Mouse (Mus musculus) liver, postnatal 0 days (tissue): ENCODE measurements around the gene Ube2cbp. TPM values are rescaled to one million over a fixed set of nuclear protein-coding genes. Genes with fewer than 3 reads are reported as not detected.

ENCODE experiments used
- ATAC-seq: fragments of 200-750 bp; cut with Nextera tagmentation; 2 replicates; pipeline ENCODE4 v1.8.0; 2017; ENCODE audit warnings: mild to moderate bottlenecking, moderate library complexity
- DNase-seq: peaks from one replicate; pipeline ENCODE4 v3.0.0-alpha.2; 2016
- H3K27ac ChIP-seq: fragments of 300-500 bp; sonication (generic); 2 replicates; pipeline ENCODE4 v1.5.1; 2014; ENCODE audit warnings: antibody characterized with exemption, moderate library complexity, mild to moderate bottlenecking, low read depth
- H3K27me3 ChIP-seq: fragments of 300-500 bp; sonication (generic); 2 replicates; pipeline ENCODE4 v1.6.1; 2014; ENCODE audit warnings: low read length, control low read depth, mixed read lengths; ENCODE audit not compliant: insufficient read depth
- H3K36me3 ChIP-seq: fragments of 300-500 bp; sonication (generic); replicated peaks from 2 replicates; pipeline ENCODE4 v1.6.1; 2014; ENCODE audit warnings: mild to moderate bottlenecking, control low read depth, low read length, moderate library complexity, mixed read lengths; ENCODE audit not compliant: insufficient read depth
- H3K4me1 ChIP-seq: fragments of 300-500 bp; sonication (generic); 2 replicates; pipeline ENCODE4 v1.6.1; 2014; ENCODE audit warnings: antibody characterized with exemption, mild to moderate bottlenecking, control low read depth; ENCODE audit not compliant: insufficient read depth
- H3K4me2 ChIP-seq: fragments of 300-500 bp; sonication (generic); 2 replicates; pipeline ENCODE4 v1.6.1; 2014; ENCODE audit warnings: low read depth, mild to moderate bottlenecking, low read length, moderate library complexity, mixed read lengths
- H3K4me3 ChIP-seq: fragments of 300-500 bp; sonication (generic); 2 replicates; pipeline ENCODE4 v1.5.1; 2014; ENCODE audit warnings: low read depth, low read length
- H3K9ac ChIP-seq: fragments of 300-500 bp; sonication (generic); replicated peaks from 2 replicates; pipeline ENCODE4 v1.6.1; 2014; ENCODE audit warnings: mild to moderate bottlenecking, moderate library complexity
- H3K9me3 ChIP-seq: fragments of 300-500 bp; sonication (generic); 2 replicates; pipeline ENCODE4 v1.6.1; 2016; ENCODE audit warnings: mild to moderate bottlenecking, control low read depth, low read length, mixed read lengths
- CTCF ChIP-seq: sonication (generic); IDR thresholded peaks from 2 replicates; pipeline ENCODE4 v1.5.1; 2016; ENCODE audit warnings: antibody characterized with exemption, low read depth
- EP300 ChIP-seq: IDR thresholded peaks from 2 replicates; pipeline ENCODE4 v1.6.1; 2016; ENCODE audit warnings: antibody characterized with exemption, low read depth, mild to moderate bottlenecking
- WGBS: fragments of 180-500 bp; shearing (Covaris S2); extraction: QIAGEN DNeasy Blood & Tissue Kit; methylation state at CpG from one replicate; pipeline ENCODE4 v1.1.7; 2014; ENCODE audit not compliant: insufficient replicate concordance; 5-methylcytosine and 5-hydroxymethylcytosine counted together
- polyA plus RNA-seq: library from polyadenylated mRNA; unstranded; fragments of >200 nt; fragmentation: Nextera tagmentation; extraction: Ambion mirVana; gene quantifications from 2 replicates; pipeline ENCODE4 v1.2.1, GENCODE M21; 2015

Ube2cbp gene
- polyA plus RNA-seq, 1 experiment from 2014 or later = 2.5 TPM

DNA sequence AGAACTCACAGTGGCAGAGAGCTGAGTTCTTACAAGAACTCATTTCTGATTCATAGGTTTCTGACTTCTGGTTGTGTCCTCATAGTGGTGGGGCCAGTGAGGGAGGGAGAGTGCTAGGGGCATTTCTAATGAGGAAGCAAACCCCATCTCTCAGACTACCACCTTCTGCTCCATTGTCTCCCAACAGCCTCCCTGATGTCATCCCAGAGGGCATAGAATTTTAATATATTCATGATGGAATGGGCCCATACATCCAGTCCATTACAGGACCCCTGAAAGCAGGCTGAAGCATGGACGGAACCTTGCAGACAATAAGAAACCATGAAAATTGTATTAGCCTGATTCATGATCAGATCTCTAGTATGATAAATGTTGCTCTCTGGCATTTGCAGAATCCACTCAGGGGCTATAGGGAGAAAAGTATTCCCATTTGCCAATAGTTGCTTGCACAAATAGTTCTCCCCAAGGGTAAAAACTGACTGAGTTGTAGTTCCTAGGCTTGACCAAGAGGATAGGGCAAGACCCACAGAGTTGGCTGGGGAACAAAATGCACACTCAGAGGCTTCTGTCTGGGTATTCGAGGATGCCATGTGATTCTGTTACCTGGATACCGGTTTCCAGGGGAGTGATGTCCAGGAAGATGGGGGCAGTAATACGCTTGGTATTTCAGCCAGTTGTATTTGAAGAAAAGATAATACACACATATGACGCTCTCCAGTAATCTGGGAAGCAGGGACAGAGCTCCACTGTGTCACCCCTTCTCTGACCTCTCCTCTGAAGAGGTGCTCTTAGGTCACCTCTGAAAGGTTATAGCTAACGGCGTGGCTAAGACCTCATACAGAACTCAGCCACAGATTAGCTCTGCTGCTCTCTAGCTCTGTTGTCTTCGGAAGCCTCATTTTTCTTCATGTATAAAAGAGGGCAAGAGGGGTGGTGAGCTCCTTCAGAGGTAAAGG lies 167.8 kb downstream of the Ube2cbp start:
- ATAC-seq (no peak), DNase-seq (no peak)
- WGBS = 84% methylated on average over 8 of the region's 8 CpGs
- no peak overlapping the region for H3K4me3 ChIP-seq
- TF ChIP-seq CTCF = no peak
- TF ChIP-seq EP300 = no peak
- no peaks in the 10 kb centered on the region for H3K4me1 ChIP-seq
- no peaks in the 10 kb centered on the region for H3K36me3 ChIP-seq
- no peaks in the 10 kb centered on the region for H3K27me3 ChIP-seq
- H3K9ac ChIP-seq = no peak overlapping the region
- no peak overlapping the region for H3K27ac ChIP-seq
- no peaks in the 10 kb centered on the region for H3K9me3 ChIP-seq
- no peak overlapping the region for H3K4me2 ChIP-seq

DNA sequence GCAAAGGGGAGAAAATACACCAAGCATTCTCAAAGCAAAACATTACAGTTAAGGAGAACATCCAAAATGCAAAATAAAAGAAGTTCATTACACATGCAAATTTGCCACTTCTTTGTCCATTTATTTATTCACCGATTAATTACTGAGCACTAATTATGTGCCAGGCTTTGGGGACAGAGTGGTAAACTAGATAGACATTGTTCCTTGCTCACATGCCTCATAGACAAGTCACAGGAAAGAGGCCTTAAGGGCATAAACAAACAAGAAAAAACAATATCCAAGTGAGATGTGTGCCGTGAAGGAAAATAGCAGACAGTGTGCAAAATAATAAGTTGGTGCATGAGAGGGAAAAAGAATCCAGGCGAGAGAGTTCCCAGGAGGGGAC lies 177.2 kb downstream of the Ube2cbp start:
- 70% methylated on average over 3 of the region's 3 CpGs for WGBS
- TF ChIP-seq CTCF (no peak), EP300 (no peak)
- ATAC-seq = no peak

DNA sequence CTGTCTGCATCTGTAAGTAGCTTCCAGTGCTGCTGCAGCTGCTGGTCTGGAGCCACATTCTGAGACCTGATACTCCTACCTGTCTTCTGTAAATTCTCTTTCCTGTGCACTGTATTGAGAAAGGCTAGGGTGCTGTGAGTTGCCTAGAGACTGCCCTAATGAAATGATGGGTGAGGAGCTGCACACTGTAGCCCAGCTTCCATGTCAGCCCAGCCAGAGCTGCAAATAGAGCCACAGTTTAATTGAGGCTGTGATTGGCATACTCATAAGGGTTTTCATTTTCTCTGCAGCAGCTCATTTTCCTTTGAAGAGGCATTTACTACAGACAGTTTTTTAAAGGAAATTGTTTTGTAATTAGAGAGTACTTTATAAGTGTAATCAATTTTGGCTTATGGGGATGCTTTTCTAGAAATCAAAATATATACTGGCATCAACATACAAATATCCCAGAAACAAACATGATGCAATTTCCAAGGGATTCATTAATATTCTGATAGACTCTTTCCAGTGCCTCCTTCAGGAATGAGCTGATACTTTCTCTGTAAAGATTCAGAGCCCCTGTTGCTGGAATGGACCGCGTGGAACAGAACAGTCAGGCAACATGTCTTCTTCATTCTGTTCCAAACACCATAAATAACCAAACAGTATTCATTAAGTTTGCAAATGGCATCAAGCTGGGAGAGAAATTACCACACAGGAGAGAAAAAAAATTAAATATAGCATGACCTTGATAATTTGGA lies 177.8 kb downstream of the Ube2cbp start:
- Histone ChIP-seq H3K36me3 (no peaks in the 10 kb centered on the region), H3K27me3 (no peaks in the 10 kb centered on the region), H3K4me1 (no peaks in the 10 kb centered on the region), H3K4me2 (no peak overlapping the region), H3K9me3 (peaks cover 8% of the 10 kb centered on the region), H3K27ac (no peak overlapping the region), H3K9ac (no peak overlapping the region), H3K4me3 (no peak overlapping the region)
- no peak for ATAC-seq
- no peak for TF ChIP-seq EP300
- no peak for TF ChIP-seq CTCF
- 91% methylated on average over 2 of the region's 2 CpGs for WGBS
- DNase-seq = no peak

More for the DNA sequence above, 177.2 kb downstream of the Ube2cbp start:
- Histone ChIP-seq H3K27ac (no peak overlapping the region), H3K36me3 (no peaks in the 10 kb centered on the region), H3K27me3 (no peaks in the 10 kb centered on the region), H3K9ac (no peak overlapping the region), H3K4me3 (no peak overlapping the region), H3K9me3 (peaks cover 8% of the 10 kb centered on the region), H3K4me2 (no peak overlapping the region), H3K4me1 (no peaks in the 10 kb centered on the region)
- DNase-seq = no peak

DNA sequence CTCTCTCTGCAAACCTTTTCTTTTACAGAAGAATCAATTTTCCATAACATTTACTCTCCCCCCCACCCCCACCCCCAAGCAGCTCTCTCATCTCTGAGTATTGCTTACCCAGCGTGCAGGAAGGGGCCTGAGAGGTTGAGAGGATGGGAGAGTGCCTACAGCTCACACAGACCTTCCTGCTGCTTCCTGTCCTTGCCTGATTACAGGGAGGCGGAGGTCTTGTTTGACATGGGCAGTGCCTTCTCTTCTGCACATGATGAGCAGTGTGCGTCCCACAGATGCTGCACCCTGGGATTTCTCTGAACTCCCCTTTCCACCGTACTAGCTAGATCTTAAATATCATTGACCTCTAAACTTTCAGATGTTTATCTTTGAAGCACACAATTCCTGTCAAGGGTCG lies 182.2 kb downstream of the Ube2cbp start:
- no peaks in the 10 kb centered on the region for H3K36me3 ChIP-seq
- H3K9me3 ChIP-seq = peaks cover 8% of the 10 kb centered on the region
- no peak overlapping the region for H3K9ac ChIP-seq
- H3K4me3 ChIP-seq = no peak overlapping the region
- H3K27me3 ChIP-seq = no peaks in the 10 kb centered on the region
- DNase-seq = no peak
- 34% methylated on average over 5 of the region's 5 CpGs for WGBS
- no peak overlapping the region for H3K27ac ChIP-seq
- no peak for ATAC-seq
- no peak overlapping the region for H3K4me2 ChIP-seq
- H3K4me1 ChIP-seq = no peaks in the 10 kb centered on the region
- TF ChIP-seq CTCF (no peak), EP300 (no peak)

DNA sequence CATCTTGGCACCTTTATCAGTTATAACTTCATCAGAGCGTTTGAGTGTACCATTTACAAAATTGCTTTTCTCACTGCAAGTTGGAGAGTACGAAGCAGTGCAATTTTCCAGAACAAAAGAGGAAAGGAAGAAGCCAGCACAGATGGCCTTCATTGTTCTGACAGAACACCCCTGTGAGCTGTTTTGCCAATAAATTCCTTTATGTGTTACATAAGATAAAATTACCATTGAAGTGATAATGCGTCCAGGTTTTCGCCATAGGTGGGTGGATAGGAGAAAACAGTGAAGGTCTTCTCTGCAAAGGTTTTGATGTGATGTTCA lies 183.6 kb downstream of the Ube2cbp start:
- H3K4me2 ChIP-seq = no peak overlapping the region
- no peaks in the 10 kb centered on the region for H3K4me1 ChIP-seq
- no peaks in the 10 kb centered on the region for H3K36me3 ChIP-seq
- 71% methylated on average over 4 of the region's 4 CpGs for WGBS
- no peak for TF ChIP-seq EP300
- no peak for TF ChIP-seq CTCF
- no peak overlapping the region for H3K4me3 ChIP-seq
- no peak overlapping the region for H3K27ac ChIP-seq
- peaks cover 8% of the 10 kb centered on the region for H3K9me3 ChIP-seq
- no peak for ATAC-seq
- DNase-seq = no peak
- H3K9ac ChIP-seq = no peak overlapping the region
- no peaks in the 10 kb centered on the region for H3K27me3 ChIP-seq

DNA sequence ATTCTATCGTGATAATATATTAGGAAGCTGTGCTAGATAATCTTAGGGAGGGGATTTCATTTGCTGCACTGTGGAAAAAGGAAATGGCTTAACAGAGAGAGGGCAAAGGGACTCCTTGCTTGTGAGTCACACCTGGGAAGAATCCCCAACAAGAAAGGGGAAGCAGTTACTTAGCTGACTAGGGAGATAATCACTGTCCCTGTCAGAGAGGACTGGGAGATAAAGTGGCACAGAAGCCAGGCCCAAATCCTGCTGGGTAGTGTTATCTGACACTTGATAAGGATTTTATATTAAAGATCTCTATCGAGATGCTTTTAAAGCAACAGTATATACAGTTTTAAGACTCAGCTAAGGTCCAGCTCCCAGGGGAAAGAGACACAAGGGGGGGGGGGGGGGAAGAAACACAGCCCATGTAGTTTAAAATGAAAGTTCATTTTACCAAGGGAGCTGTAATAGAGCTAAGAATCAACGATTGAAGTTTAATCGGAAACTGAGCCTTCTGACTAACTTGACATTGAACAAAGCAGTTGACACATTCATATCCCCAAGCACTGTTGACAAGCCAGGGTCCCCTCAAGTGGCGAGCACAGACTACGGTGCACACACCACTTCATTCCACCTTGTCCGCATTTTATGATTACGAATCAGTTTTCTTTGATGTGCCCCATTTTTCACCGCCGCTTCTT lies 184.1 kb downstream of the Ube2cbp start:
- no peak for DNase-seq
- no peaks in the 10 kb centered on the region for H3K36me3 ChIP-seq
- peaks cover 8% of the 10 kb centered on the region for H3K9me3 ChIP-seq
- no peak for ATAC-seq
- H3K4me3 ChIP-seq = no peak overlapping the region
- H3K27ac ChIP-seq = no peak overlapping the region
- no peak overlapping the region for H3K4me2 ChIP-seq
- no peaks in the 10 kb centered on the region for H3K4me1 ChIP-seq
- no peak overlapping the region for H3K9ac ChIP-seq
- TF ChIP-seq EP300 = no peak
- TF ChIP-seq CTCF = no peak
- no peaks in the 10 kb centered on the region for H3K27me3 ChIP-seq
- 78% methylated on average over 10 of the region's 10 CpGs for WGBS
